Mouse (Mus musculus) heart, postnatal 36 days (tissue): ENCODE measurements around the gene Bloc1s5. TPM values are rescaled to one million over a fixed set of nuclear protein-coding genes. Genes with fewer than 3 reads are reported as not detected.
A peak's percentile ranks its signal among the peaks of the same experiment; 100 is the strongest.
"Not testable (repeated sequence)": the region's sequence is repeated elsewhere in the genome, so short reads cannot be mapped to it uniquely, and the experiment has no call there.

Experiments used
- DNase-seq, 2 experiments: peaks; one replicate each; pipeline ENCODE4 v3.0.0; 2021 to 2022
- intact Hi-C: fragments of 180-260 bp; cut with DNase I; formaldehyde crosslinking; loops from one replicate; pipeline ENCODE4 v1.15.1; 2025
- total RNA-seq, 2 experiments: library from RNA; stranded (reverse); gene quantifications; 2 replicates each; pipeline ENCODE4 v1.2.3; 2021

Bloc1s5 gene
- 1 to 10 TPM; 7.6 to 8.9 TPM for total RNA-seq

- DNase-seq: peak; percentile 94 to 96
- intact Hi-C loops: no loop called here
These were observed at the start of gene Bloc1s5 for GRCm38 (mm10) chr13:38634800-38635269. Bloc1s5 (minus strand) TSS chr13:38635109.

DNA sequence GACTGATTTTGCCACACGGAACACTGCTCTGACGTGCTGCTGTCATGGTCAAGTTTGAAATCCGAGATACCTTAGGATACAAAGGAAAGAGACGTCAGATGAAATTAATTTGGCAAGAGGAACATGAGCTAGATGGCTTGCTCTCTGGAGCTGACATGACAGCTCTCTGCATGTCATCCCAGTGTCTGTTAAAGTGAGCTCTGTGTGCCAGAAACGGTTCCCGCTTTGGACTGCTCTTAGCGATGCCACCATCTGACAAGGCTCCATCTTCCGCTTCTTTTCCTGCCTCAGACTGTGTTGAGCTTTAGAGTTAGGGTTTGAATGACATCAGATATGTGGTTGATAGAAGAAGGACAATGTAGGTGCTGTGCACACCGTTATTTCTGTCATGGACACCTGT, 37.4 kb upstream of the Bloc1s5 start:
- intact Hi-C loops: no loop called here
- DNase-seq: no peak

GRCm38 (mm10) chr13:38671451-38671850, 36.5 kb upstream of the Bloc1s5 start:
- DNase-seq, intact Hi-C loops: not testable (repeated sequence)

DNA sequence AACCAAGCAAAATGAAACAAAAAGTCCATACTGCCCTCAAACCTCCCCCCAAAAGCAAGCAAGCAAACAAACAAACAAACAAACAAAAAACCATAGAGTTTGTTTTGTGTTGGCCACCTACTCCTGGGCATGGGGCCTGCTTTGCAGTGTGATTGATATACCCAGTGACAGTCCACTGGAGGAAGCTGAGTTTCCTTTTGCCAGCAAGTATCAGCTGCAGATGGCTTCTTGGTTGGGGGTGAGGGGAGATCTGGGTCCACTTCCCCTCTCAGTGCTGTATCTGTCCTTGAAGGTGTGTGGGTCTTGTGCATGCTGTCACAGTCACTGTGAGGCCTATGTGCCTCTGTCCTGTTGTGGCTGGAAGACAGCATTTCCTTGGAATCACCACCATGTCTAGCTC, 35.1 kb upstream of the Bloc1s5 start:
- intact Hi-C loops: no loop called here
- DNase-seq: no peak

GRCm38 (mm10) chr13:38668514-38668913, 33.6 kb upstream of the Bloc1s5 start:
- intact Hi-C loops: no loop called here
- peak; percentile 18 to 52 for DNase-seq

GRCm38 (mm10) chr13:38664753-38665152, 29.8 kb upstream of the Bloc1s5 start:
- no peak for DNase-seq

DNA sequence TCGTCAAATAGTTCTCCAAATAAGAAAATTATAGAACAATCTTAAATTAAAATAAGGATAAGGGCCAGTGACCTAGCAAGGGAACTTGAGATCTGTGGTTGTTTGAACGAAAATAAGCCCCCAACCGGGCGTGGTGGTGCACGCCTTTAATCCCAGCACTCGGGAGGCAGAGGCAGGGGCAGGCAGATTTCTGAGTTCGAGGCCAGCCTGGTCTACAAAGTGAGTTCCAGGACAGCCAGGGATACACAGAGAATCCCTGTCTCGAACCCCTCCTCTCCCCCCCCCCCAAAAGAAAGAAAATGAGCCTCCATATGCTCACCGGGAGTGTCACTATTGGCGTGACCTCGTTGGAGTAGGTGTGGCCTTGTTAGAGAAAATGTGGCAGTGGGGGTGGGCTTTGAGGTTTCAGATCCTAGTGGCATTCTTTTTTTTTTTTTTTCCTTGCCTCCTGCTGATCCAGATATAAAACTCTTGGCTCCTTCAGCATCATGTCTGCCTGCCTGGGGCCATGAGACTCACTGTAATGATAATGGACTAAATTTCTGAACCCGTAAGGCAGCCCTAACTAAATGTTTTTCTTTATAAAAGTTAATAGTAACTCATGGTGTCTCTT, 24.7 kb upstream of the Bloc1s5 start:
- DNase-seq: no peak
- intact Hi-C loops: no loop called here

More at GRCm38 (mm10) chr13:38664753-38665152, 29.8 kb upstream of the Bloc1s5 start:
- intact Hi-C loops: no loop called here

GRCm38 (mm10) chr13:38658528-38659280, 23.8 kb upstream of the Bloc1s5 start, which contains the start of gene Eef1e1:
Eef1e1 (minus strand) TSS chr13:38659058.
- intact Hi-C loops: no loop called here
- peak; percentile 94 for DNase-seq

DNA sequence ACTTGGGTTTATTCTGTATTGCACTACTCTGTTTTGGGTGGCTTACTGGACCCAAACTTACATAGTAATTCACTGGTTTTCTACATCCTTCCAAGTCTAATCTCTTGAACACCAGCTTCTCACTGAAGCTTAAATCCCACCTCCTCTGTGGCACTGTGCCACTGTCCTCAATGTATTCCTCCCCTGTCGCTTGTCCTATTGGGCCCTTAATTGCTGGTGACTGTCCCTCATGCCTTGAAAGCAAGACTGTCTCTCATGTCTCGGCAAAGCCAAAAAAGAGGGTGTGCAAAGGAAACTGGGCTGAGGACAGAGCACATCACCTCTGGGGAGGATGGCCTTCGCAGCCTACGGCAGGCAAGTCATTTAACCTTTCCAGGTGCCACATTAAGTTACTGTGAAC, 23.0 kb upstream of the Bloc1s5 start:
- DNase-seq: no peak
- intact Hi-C loops: no loop called here

DNA sequence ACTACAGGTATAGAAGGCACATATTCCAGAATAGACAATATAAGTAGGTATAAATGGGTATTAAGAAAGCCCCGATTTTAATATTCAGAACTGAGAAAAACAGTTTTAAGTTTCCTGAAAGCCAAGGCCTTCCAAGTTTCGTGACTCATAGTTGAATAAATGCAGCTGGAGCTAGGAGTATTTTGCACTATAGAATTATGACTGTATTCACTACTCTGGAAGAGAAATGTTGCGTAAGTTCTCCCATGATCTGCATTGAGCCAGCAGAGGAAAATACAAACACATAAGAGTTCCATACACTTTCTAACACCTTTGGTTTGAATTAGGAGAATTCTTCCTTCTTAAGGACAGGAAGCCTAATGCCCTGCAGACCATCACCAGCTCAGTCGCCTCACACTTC, 15.4 kb upstream of the Bloc1s5 start:
- intact Hi-C loops: no loop called here
- DNase-seq: no peak

DNA sequence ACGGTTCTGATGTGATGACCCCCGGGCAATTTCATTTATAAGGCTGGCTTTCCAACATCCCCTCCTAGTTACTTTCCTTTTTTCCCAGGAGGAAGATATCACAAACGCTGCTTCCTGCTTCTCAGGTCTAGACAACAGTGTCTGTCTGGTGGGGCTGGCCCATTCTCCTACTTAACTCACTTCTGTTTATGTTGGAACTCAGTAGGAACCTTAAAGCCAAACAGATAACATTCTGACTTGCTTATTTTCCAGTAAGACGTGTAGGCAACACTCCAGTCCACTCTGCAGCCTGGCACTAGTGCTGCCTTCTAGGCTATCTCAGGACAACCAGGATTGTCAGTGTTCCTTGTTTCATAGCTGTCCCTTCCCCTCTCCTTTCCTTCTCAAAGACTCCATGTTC, 14.2 kb upstream of the Bloc1s5 start:
- intact Hi-C loops: no loop called here
- no peak for DNase-seq

DNA sequence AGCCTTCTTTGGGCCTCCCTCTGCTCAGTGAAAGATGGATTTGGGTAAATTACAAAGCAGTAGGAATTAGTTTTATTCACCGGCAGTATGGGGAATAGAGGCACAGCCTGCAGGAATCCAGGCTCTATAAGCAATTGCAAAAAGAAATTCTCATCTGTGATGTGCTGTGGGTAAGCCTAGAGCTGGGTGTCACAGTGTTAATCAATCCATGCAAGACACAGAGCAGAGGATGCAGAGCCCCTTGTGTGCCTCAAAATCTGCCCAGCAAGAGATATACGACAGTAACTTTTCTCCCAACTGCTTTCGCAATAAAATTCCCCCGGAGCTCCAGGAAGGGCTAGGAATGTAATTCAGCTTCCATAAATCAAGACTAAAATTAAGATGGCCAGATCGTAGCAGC, 6.5 kb upstream of the Bloc1s5 start:
- intact Hi-C loops: no loop called here
- no peak for DNase-seq

DNA sequence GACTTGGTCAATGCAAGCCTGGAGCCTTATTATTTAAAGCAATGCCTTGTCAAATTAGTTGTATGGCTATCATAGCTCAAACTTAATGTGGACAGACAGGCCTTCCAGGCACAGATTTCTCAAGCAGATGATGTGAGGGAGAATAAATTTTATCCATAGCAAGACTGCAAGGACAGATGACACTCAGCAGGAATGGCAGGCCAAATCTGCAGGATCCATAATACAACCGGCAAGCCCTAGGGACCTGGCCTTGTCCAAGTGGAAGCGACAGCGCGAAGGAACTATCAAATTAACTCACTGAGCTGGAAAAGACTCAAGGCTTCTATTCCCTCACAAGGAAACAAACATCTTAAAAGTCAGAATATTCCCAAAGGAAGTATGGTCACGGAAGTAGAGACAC, 6.1 kb upstream of the Bloc1s5 start:
- intact Hi-C loops: no loop called here
- DNase-seq: no peak

GRCm38 (mm10) chr13:38638694-38639093, 3.8 kb upstream of the Bloc1s5 start:
- intact Hi-C loops: no loop called here
- no peak for DNase-seq

DNA sequence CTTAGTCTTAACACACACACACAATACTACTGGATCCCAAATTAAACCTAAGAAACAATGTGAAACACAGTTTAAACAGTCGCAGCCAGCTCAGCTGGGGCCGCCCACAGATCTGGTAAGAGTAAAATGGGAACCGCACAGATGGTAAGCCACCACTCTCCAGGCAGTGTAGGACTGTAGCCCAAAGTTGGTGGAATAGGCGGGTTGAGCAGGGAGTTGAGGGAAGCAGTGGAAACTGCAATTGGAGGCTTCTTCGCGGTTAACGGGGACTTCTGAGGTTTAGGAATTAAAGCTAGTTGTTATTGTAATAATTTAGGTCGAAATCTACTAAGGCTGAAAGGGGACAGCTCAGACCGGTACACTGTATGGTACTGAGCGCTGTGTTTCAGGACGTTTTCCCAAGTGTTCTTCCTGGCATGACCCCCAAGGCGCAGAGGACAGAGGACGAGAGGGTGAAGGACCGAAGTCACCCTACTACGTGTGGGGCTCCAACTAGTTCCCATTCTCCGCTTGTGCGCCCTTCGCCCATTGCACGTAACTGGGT, 581 bp downstream of the Bloc1s5 start:
- DNase-seq: no peak
- intact Hi-C loops: no loop called here

- no peak for DNase-seq
- intact Hi-C loops: no loop called here
These were observed 1.5 kb downstream of the Bloc1s5 start for GRCm38 (mm10) chr13:38633287-38634000.

DNA sequence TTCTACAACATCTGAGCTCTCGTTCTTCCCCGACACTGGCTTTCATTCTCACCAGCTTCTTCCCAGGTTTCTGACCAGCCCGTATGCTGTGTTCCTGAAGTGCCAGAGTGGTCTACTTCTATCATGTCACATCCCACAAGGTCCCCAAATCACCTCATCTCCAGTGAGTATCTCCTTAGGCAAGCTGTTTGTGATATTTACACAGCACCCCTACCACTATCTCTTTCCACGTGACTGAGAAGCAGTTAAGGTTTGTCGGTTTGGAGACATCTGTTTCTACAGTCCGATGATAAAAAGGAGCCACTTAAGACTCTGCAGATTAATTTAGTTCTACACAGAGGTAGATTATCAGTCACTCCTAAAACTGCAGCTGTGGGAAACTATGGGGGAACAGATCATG, 2.4 kb downstream of the Bloc1s5 start:
- no peak for DNase-seq
- intact Hi-C loops: no loop called here

GRCm38 (mm10) chr13:38626229-38626525, 8.7 kb downstream of the Bloc1s5 start:
- intact Hi-C loops: no loop called here
- DNase-seq: no peak

DNA sequence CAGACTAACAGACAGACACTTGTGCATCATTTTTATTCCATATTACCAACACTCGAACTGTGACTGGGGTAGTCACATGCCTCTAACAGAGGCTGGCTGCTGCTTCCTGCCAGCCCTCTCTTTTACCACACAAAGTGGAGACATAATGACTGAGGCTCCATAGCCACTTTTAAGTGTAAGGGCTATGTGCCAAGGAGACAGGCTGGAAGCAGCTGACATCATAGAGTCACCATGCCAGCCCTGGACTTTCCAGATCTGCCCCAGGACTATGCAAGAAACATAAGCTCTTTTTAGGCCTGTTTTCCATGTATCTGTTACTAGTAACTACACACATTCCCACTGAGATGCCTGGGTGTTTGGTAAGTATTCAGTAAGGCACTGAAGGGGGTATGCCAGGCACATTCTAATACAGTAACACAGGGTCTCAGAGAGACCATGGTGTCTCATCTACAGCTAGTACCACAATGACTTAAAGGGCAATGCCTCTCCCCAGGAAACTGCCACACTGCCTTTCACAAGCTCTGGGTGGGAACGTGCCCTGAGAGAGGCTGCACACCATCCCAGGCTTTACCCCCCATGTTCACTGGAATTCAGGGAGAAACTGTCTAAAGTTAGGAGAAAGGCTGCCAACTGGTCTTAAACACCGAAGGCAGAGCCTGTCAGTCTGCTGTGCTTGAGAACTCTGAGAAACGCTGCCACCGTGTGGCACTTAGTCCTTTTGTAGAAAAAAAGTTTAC, 9.2 kb downstream of the Bloc1s5 start:
- DNase-seq: peak in 1 of 2 experiments; percentile 22

GRCm38 (mm10) chr13:38624292-38624902, 10.5 kb downstream of the Bloc1s5 start:
- DNase-seq: no peak
- intact Hi-C loops: no loop called here

More for the DNA sequence above, 9.2 kb downstream of the Bloc1s5 start:
- intact Hi-C loops: no loop called here
